Mouse (Mus musculus) spleen, adult 2 months (tissue): ENCODE measurements around the gene 1700018B08Rik.

Experiments used
- CTCF ChIP-seq: fragments of 200-500 bp; IDR thresholded peaks from 2 replicates; pipeline ENCODE4 v1.5.1; 2011; ENCODE audit warnings: mild to moderate bottlenecking, inconsistent platforms; ENCODE audit not compliant: insufficient read depth, insufficient read length, insufficient replicate concordance; ENCODE audit errors: extremely low read depth
- POLR2A ChIP-seq: fragments of 200-500 bp; IDR thresholded peaks from 2 replicates; pipeline ENCODE4 v1.6.1; 2011; ENCODE audit warnings: low read depth, low read length, inconsistent platforms

DNA sequence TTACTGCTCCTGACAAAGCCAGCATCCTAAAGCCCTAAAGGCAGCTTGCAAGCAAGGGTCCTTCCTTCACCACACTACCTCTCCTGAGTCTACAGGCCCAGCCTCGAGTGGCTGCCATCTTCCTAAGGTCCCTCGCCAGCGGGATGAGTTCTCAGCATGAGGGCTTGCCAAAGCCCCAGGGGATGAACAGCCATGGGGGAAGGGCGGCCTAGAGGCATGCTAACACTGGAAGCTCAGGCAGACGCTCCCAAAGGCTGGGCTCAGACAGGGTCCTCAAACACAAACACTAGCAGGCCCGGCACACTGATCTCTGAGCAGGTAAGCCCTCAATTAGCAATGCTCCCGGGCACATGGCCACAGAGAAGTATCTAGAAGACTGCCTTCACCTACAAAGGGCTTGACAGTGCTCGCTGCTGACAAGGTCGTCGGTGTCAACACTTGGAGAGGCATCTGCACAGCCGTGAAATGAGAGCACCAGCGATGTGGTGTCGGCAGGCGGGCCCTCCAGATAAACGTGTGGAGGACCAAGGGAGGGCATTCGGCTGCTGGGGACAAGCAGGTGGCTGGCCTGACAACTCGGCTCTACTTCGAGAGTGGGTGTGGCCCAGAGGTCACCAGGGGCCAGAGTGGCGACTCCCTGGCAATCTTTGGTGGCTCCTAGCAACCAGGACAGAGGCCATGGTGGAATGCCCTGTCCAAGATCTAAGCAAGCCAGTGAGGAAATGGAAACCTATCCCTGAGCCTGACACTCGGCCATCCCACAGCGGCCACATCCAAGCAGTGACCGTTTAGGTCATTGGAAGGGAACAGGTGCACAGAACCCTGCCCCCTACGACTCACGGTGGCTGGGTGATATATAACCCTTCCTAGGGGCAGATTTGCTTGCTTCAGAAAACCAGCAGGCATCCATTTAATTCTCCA is 7.2 kb upstream of the 1700018B08Rik start:
- TF ChIP-seq POLR2A (no peak), CTCF (no peak)
